Mouse (Mus musculus): Measurements from ENCODE around the gene Ikbip. TPM values are rescaled to one million over a fixed set of nuclear protein-coding genes. Genes with fewer than 3 reads are reported as not detected.
A peak's percentile ranks its signal among the peaks of the same experiment; 100 is the strongest.

The Ikbip gene
- polyA plus RNA-seq, 1 experiment from 2014 or later = 17.5 TPM

DNA sequence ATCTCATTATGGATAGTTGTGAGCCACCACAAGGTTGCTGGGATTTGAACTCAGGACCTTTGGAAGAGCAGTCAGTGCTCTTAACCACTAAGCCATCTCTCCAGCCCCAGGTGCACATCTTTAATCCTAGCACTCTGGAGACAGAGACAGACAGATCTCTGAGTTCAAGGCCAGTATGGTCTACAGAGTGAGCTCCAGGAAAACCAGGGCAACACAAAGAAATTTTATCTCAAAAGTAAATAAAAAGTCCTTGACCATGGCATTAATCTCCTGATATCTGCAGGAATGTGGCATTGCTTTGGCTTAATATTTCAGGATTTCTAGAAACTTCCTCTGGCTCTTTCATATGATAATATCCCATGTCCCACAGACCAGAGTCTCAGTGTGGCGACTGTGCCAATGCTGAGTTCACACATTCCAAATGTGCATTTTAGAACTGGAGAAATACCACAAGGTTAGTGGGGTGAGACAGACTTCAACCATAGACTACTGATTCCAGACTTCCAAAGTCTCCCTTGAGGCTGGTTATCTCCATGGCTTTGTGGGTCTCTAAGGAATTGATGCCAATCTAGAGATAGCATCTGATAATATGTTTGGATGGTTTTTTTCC lies 45.9 kb downstream of the Ikbip start:
- Histone ChIP-seq H3K36me3 (ENCODE audit: inconsistent target) (no peaks in the 10 kb centered on the region), H3K4me3 (ENCODE audit: inconsistent target) (no peak overlapping the region), H3K27ac (no peak overlapping the region), H3K79me2 (ENCODE audit: inconsistent target) (no peaks in the 10 kb centered on the region; the same call in 1 of the 2 replicates)
- WGBS (ENCODE audit: missing documents) = 94% methylated on average over 1 of the region's 1 CpGs

DNA sequence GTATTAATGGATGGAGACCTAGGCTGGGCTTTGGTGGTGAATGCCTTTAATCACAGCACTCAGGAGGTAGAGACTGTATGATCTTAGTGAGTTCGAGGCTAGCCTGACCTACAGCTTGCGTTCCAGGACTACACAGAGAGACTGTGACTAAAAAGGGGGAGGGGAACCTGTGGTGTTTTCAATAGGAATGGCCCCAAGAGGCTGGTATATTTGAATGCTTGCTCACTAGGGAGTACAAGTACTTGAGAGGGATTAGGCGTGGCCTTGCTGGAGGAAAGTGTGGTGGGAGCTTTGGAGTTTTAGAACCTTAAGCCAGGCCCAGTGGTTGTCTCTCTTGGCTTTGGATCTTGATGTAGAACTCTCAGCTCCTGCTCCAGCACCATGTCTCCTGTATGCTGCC lies 48.1 kb downstream of the Ikbip start:
- H3K27ac ChIP-seq = no peak overlapping the region
- no peaks in the 10 kb centered on the region for H3K79me2 ChIP-seq (ENCODE audit: inconsistent target)
- H3K36me3 ChIP-seq (ENCODE audit: inconsistent target) = no peaks in the 10 kb centered on the region
- no peak overlapping the region for H3K4me3 ChIP-seq (ENCODE audit: inconsistent target)
- WGBS (ENCODE audit: missing documents) = 97% methylated on average over 3 of the region's 3 CpGs

DNA sequence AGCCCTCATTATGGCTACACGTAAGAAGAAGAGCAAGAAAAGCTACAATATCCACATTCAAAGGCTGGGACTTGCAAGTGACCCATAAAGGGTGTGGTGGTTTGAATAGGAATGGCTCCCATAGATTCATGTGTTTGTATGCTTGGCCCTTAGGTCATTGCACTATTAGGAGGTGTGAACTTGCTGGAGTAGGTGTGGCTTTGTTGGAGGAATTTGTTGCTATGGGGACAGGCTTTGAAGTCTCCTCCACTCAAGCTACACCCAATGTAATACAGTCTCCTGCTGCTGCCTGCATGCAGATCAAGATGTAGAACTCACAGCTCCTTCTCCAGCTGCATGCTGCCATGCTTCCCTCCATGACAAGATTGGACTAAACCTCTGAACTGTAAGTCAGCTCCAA lies 48.8 kb downstream of the Ikbip start:
- no peaks in the 10 kb centered on the region for H3K79me2 ChIP-seq (ENCODE audit: inconsistent target)
- no peak overlapping the region for H3K4me3 ChIP-seq (ENCODE audit: inconsistent target)
- H3K27ac ChIP-seq = no peak overlapping the region
- no peaks in the 10 kb centered on the region for H3K36me3 ChIP-seq (ENCODE audit: inconsistent target)
- WGBS (ENCODE audit: missing documents) = 100% methylated on average over 1 of the region's 1 CpGs

DNA sequence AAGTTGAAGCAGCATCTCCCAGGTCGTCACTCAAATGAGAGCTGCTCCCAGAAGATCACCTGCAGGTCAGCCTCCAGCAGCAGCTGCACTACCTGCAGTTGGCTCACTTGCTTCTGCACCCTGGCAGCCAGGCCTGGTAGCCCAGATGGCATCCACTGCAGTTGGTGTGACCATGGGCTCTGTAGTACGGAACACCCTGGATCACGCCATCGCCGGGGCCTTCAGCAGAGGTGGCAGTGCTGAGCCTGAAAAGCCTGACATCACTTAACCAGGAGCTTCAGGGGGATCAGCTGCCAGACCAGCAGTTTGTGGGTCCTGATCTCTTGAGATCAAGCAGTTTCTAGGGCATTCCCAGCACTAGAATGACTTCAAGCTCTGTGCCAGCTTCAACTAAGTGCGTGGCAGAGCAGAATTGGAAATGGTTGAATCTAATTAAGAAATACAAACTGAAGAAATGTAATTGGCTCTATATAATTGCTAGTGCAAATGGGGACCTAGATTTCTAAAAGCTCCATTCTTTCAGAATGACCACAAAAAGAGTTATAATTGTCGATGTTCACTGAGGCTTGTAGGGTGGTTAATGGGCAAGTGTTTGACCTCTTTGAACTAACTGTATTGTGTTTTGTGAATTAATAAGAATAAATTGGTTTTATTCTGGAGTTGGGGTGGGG lies 52.7 kb downstream of the Ikbip start:
- no peak overlapping the region for H3K4me3 ChIP-seq (ENCODE audit: inconsistent target)
- H3K36me3 ChIP-seq (ENCODE audit: inconsistent target) = no peaks in the 10 kb centered on the region
- H3K79me2 ChIP-seq (ENCODE audit: inconsistent target) = no peaks in the 10 kb centered on the region
- WGBS (ENCODE audit: missing documents) = 96% methylated on average over 7 of the region's 7 CpGs
- H3K27ac ChIP-seq = no peak overlapping the region

DNA sequence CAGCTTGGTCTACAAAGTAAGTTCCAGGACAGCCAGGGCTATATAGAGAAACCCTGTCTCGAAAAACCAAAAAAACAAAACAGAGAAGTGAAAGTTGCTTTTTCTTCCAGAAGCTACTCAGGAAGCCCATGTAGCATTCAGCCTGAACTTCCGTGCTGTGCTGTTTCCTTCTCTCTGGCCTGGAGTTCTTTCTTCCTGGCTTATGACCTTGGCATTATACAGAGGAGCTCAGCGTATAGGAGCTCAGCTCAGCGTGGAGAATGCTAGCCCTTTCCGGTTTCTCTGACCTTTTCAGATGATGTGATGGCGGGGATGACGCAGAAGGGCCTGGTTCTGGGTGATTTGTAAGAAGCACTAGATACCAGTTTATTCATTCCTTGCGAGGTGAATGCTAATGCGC lies 54.7 kb downstream of the Ikbip start:
- H3K36me3 ChIP-seq (ENCODE audit: inconsistent target) = no peaks in the 10 kb centered on the region
- 31% methylated on average over 9 of the region's 9 CpGs for WGBS (ENCODE audit: missing documents)
- H3K79me2 ChIP-seq (ENCODE audit: inconsistent target) = no peaks in the 10 kb centered on the region
- H3K4me3 ChIP-seq (ENCODE audit: inconsistent target) = no peak overlapping the region
- peak overlapping the region; percentile 97 for H3K27ac ChIP-seq

DNA sequence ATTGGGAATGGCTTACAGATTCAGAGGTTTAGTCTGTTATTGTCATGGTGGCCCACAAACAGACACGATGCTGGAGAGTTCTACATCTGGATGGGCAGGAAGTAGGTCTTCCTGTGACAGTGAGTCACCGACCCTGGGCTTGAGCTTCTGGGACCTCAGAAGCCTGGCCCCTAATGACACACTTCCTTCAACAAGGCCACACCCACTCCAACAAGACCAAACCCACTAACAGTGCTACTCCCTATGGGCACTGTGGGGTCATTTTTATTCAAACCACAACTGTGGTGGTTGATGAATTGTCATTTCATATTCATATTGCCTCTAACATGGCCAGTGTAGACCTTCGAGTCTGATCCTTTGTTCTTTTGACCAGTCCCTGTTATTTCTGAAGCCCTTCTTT lies 55.6 kb downstream of the Ikbip start:
- Histone ChIP-seq H3K79me2 (ENCODE audit: inconsistent target) (no peaks in the 10 kb centered on the region), H3K27ac (peak overlapping the region; percentile 97), H3K4me3 (ENCODE audit: inconsistent target) (no peak overlapping the region), H3K36me3 (ENCODE audit: inconsistent target) (no peaks in the 10 kb centered on the region)
- 28% methylated on average over 3 of the region's 3 CpGs for WGBS (ENCODE audit: missing documents)

DNA sequence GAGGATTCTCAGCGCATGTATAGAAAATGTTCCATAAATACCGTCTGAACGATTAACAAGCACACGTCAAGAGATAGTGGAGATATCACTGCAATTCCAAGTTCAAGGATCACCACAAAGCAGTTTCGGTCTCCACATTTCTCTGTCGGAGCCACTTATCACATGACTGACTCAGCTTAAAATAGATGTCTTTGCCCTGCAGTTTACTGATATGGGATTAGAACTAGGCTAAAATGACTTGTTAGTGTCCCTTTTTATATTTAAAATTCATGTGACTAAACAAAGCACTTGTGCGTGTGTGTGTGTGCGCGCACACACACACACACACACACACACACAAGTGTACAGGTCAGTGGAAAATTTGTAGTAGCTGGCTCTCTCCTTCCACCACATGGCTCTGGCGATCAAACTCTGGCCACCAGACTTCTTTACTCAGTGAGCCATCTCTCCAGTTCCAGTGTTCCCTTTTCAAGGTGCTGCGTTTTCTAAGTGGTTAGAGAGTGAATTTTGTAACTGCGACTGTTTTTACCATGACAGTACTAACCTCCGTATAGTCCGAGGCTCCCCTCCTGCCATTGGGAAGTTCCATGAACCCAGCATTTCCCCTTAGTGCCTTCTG lies 56.5 kb downstream of the Ikbip start:
- no peaks in the 10 kb centered on the region for H3K36me3 ChIP-seq (ENCODE audit: inconsistent target)
- peak overlapping the region; percentile 97 for H3K27ac ChIP-seq

DNA sequence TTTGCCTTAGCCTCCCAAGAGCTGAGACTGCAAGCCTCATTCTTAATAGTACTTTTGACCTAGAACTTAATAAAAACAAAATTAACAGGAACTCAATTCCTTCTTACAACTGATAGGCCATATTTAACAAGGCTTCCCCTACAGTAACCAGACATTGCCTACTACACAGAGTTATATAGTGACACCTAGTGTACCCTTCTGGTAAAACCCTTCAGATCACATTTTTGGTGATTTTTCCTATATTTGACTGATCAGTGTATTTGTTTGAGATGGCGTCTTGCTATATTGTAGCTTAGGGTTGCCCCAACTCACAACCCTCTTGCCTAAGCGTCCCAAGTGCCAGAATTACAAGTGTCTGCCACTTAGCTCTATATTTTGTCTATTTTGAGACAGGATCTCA lies 58.8 kb downstream of the Ikbip start:
- Histone ChIP-seq H3K4me3 (ENCODE audit: inconsistent target) (no peak overlapping the region), H3K27ac (no peak overlapping the region), H3K79me2 (ENCODE audit: inconsistent target) (no peaks in the 10 kb centered on the region), H3K36me3 (ENCODE audit: inconsistent target) (peaks cover 2% of the 10 kb centered on the region; the same call in 1 of the 2 replicates)
- 5% methylated on average over 2 of the region's 2 CpGs for WGBS (ENCODE audit: missing documents)

More for the DNA sequence above, 56.5 kb downstream of the Ikbip start:
- 81% methylated on average over 11 of the region's 14 CpGs for WGBS (ENCODE audit: missing documents)
- H3K4me3 ChIP-seq (ENCODE audit: inconsistent target) = no peak overlapping the region
- H3K79me2 ChIP-seq (ENCODE audit: inconsistent target) = no peaks in the 10 kb centered on the region

DNA sequence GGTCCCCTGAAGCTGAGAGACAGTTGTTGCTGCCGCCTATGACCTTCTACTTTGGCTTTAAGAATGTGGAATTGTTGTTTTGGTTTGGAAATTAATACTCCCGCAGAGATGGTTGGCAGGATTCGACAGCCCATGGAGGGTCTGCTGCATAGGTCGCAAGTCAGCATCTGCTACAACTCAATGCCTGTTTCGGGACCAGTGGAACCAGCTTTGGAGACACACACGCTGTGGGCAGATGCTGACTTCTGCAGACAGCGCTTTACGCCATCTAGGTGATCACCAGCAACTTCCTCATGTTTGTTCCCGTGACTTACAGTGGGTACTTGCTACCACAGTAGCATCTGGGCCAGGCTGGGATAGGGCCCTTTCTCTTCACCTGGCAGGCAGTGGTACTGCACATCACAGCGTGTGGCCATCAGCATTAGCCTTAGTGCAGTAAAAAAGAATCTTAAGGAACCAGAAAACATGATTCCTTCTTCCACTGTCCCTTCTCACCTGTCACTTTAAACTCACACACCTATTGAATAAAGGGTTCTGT lies 60.0 kb downstream of the Ikbip start:
- WGBS (ENCODE audit: missing documents) = 80% methylated on average over 10 of the region's 10 CpGs
- H3K4me3 ChIP-seq (ENCODE audit: inconsistent target) = no peak overlapping the region
- peaks cover 6% of the 10 kb centered on the region; the same call in 1 of the 2 replicates for H3K36me3 ChIP-seq (ENCODE audit: inconsistent target)
- no peak overlapping the region for H3K27ac ChIP-seq
- no peaks in the 10 kb centered on the region for H3K79me2 ChIP-seq (ENCODE audit: inconsistent target)

DNA sequence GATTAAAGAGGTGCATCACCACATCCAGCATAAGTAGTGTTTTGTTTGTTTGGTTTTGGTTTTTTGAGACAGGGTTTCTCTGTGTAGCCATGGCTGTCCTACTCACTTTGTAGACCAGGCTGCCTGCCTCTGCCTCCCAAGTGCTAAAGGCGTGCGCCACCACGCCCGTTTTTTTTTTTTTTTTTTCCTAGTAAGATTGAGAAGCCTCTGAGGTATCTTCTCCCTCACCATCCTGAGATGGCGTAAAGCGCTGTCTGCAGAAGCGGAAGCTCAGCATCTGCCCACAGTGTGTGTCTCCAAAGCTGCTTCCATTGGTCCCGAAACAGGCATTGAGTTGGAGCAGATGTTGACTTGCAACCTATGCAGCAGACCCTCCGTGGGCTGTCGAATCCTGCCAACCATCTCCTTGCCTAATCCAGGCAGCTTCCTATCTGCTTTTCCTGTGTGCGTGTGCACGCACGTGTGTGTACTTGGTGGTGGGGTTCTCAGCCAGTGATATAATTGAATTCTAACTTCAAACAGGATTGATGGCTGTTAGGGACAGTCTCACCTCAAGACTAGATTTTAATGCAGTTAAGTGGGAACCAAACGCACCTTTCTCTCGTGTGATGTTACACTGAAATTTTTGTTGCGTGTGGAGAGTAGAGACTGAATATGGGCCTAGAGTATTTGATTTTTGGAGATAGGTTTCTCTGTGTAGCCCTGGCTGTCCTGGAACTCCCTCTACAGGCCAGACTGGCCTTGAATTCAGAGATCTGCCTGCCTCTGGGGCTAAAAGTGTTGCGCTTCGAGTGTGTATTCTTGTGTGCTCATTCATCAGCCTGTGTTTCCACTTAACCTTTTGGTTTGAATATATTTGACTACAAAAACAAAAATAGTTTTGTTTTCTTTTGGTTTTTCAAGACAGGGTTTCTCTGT lies 60.8 kb downstream of the Ikbip start:
- Histone ChIP-seq H3K27ac (no peak overlapping the region), H3K36me3 (ENCODE audit: inconsistent target) (peaks cover 7% of the 10 kb centered on the region; the same call in 1 of the 2 replicates), H3K4me3 (ENCODE audit: inconsistent target) (no peak overlapping the region), H3K79me2 (ENCODE audit: inconsistent target) (no peaks in the 10 kb centered on the region; the same call in 1 of the 2 replicates)
- WGBS (ENCODE audit: missing documents) = 68% methylated on average over 11 of the region's 18 CpGs

DNA sequence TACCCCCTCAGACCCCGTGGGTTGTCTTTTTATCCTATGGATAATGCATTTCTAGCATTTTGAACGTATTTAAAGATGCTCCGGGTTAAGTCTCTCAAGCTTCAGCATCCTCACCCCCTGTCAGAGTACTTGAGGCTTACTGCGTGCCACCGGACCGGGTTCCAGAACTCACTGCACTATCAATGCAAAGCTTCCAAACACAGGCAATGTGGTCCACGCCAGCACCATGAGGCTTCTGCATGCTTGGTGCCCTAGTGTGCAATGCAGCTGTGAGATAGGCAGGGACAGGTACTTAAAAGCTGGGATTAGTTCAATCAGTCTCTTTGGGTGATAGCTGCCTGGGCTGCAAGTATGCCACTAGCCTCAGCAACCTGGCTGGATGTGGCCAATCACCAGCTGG lies 62.7 kb downstream of the Ikbip start:
- 94% methylated on average over 7 of the region's 7 CpGs for WGBS (ENCODE audit: missing documents)
- peaks cover 9% of the 10 kb centered on the region; the same call in 1 of the 2 replicates for H3K79me2 ChIP-seq (ENCODE audit: inconsistent target)
- peaks cover 25% of the 10 kb centered on the region; the same call in 1 of the 2 replicates for H3K36me3 ChIP-seq (ENCODE audit: inconsistent target)
- H3K4me3 ChIP-seq (ENCODE audit: inconsistent target) = no peak overlapping the region
- H3K27ac ChIP-seq = no peak overlapping the region
